Mouse (Mus musculus): Measurements from ENCODE around the gene Itgb6.

GRCm38 (mm10) chr2:60720906-60721305 is 1.5 kb downstream of the Itgb6 start:
- TF ChIP-seq GATA1 (IDR thresholded peaks at IDR 0.05; ENCODE audit: borderline replicate concordance, low read length) (no peak), FLI1 (IDR thresholded peaks at IDR 0.05; ENCODE audit: low read length) (no peak)

Measured in megakaryocyte, embryonic 14.5 days (primary cell).